Mouse (Mus musculus) forebrain, postnatal 0 days (tissue): Measurements from ENCODE around the gene Enox1. TPM values are rescaled to one million over a fixed set of nuclear protein-coding genes. Genes with fewer than 3 reads are reported as not detected.

ENCODE experiments used
- ATAC-seq: fragments of 200-750 bp; cut with Nextera tagmentation; 2 replicates; pipeline ENCODE4 v1.8.0; 2017; ENCODE audit warnings: mild to moderate bottlenecking, moderate library complexity
- DNase-seq: peaks from one replicate; pipeline ENCODE4 v3.0.0-alpha.2; 2015
- H3K27ac ChIP-seq: fragments of 300-500 bp; sonication (generic); 2 replicates; pipeline ENCODE4 v1.5.1; 2014; ENCODE audit warnings: low read depth, mild to moderate bottlenecking, antibody characterized with exemption, low read length, moderate library complexity, mixed read lengths
- H3K27me3 ChIP-seq: fragments of 300-500 bp; sonication (generic); 2 replicates; pipeline ENCODE4 v1.6.1; 2014; ENCODE audit warnings: mild to moderate bottlenecking, low read length, mixed read lengths; ENCODE audit not compliant: insufficient read depth
- H3K36me3 ChIP-seq: fragments of 300-500 bp; sonication (generic); 2 replicates; pipeline ENCODE4 v1.6.1; 2014; ENCODE audit warnings: mild to moderate bottlenecking, moderate library complexity; ENCODE audit not compliant: insufficient read depth
- H3K4me1 ChIP-seq: fragments of 300-500 bp; sonication (generic); 2 replicates; pipeline ENCODE4 v1.6.1; 2014; ENCODE audit warnings: antibody characterized with exemption; ENCODE audit not compliant: insufficient read depth
- H3K4me2 ChIP-seq: fragments of 300-500 bp; sonication (generic); 2 replicates; pipeline ENCODE4 v1.6.1; 2014; ENCODE audit warnings: low read depth, mild to moderate bottlenecking, moderate library complexity
- H3K4me3 ChIP-seq: fragments of 300-500 bp; sonication (generic); 2 replicates; pipeline ENCODE4 v1.5.1; 2014; ENCODE audit warnings: low read depth, low read length, mixed read lengths
- H3K9ac ChIP-seq: fragments of 300-500 bp; sonication (generic); 2 replicates; pipeline ENCODE4 v1.6.1; 2014; ENCODE audit warnings: mild to moderate bottlenecking
- H3K9me3 ChIP-seq: fragments of 300-500 bp; sonication (generic); 2 replicates; pipeline ENCODE4 v1.6.1; 2016; ENCODE audit warnings: low read length
- CTCF ChIP-seq: sonication (generic); IDR thresholded peaks from 2 replicates; pipeline ENCODE4 v1.5.1; 2016; ENCODE audit warnings: antibody characterized with exemption, control low read depth, low read depth
- WGBS: fragments of 180-500 bp; shearing (Covaris S2); extraction: QIAGEN DNeasy Blood & Tissue Kit; methylation state at CpG from one replicate; pipeline ENCODE4 v1.1.7; 2014; 5-methylcytosine and 5-hydroxymethylcytosine counted together
- polyA plus RNA-seq: library from polyadenylated mRNA; unstranded; fragments of >200 nt; fragmentation: Nextera tagmentation; extraction: Ambion mirVana; gene quantifications from 2 replicates; pipeline ENCODE4 v1.2.1, GENCODE M21; 2015
- total RNA-seq: library from RNA; depleted of rRNA; stranded (reverse); fragments of >200 nt; gene quantifications from 2 replicates; pipeline ENCODE4 v1.2.3, GENCODE M21; 2014

Enox1 gene
- total and polyA plus RNA-seq, 2 experiments from 2014 or later: 39.9 to 61.8 TPM

GRCm38 (mm10) chr14:77283939-77284338, 127.4 kb downstream of the Enox1 start:
- ATAC-seq (no peak), DNase-seq (no peak)
- Histone ChIP-seq H3K4me3 (no peak overlapping the region), H3K4me2 (no peak overlapping the region), H3K9me3 (no peaks in the 10 kb centered on the region), H3K36me3 (no peaks in the 10 kb centered on the region), H3K9ac (no peak overlapping the region), H3K27me3 (no peaks in the 10 kb centered on the region), H3K4me1 (no peaks in the 10 kb centered on the region), H3K27ac (no peak overlapping the region)
- TF ChIP-seq CTCF: no peak
- WGBS: 68% methylated on average over 4 of the region's 4 CpGs

GRCm38 (mm10) chr14:77285453-77285852, 128.9 kb downstream of the Enox1 start:
- no peaks in the 10 kb centered on the region for H3K36me3 ChIP-seq
- no peaks in the 10 kb centered on the region for H3K4me1 ChIP-seq
- no peak overlapping the region for H3K4me3 ChIP-seq
- no peaks in the 10 kb centered on the region for H3K27me3 ChIP-seq
- TF ChIP-seq CTCF: no peak
- H3K27ac ChIP-seq: no peak overlapping the region
- no peak overlapping the region for H3K9ac ChIP-seq
- no peaks in the 10 kb centered on the region for H3K9me3 ChIP-seq
- no peak overlapping the region for H3K4me2 ChIP-seq
- 28% methylated on average over 3 of the region's 3 CpGs for WGBS
- ATAC-seq (peak; percentile 23; the same call in 1 of the 2 replicates), DNase-seq (no peak)

GRCm38 (mm10) chr14:77291756-77292155, 135.2 kb downstream of the Enox1 start:
- Histone ChIP-seq H3K9ac (no peak overlapping the region), H3K4me2 (no peak overlapping the region), H3K4me1 (no peaks in the 10 kb centered on the region), H3K9me3 (no peaks in the 10 kb centered on the region), H3K27ac (no peak overlapping the region), H3K27me3 (no peaks in the 10 kb centered on the region), H3K36me3 (no peaks in the 10 kb centered on the region), H3K4me3 (no peak overlapping the region)
- DNase-seq (no peak), ATAC-seq (no peak)
- 86% methylated on average over 5 of the region's 5 CpGs for WGBS
- TF ChIP-seq CTCF: no peak

DNA sequence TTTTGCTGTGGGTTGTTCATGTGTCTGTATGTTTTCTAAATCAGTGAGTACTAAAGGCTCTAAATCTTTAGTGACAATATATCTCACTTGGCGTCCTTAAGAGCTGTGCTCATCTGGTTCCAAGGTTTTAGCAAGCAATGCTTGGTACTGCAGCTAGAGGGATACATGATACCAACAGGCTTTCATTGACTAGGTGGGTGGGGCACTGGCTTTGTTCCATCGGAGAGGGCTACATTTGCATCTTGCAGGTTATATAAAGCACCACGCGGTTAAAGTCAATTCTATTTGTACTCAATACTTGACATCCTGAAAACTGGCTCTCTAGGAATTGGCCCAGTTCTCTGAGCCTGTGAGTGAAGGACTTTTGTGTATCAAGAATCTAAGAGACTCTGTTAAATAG, 140.5 kb downstream of the Enox1 start:
- peak; percentile 40 for TF ChIP-seq CTCF
- H3K27me3 ChIP-seq: no peaks in the 10 kb centered on the region
- no peak overlapping the region for H3K4me3 ChIP-seq
- WGBS: 45% methylated on average over 4 of the region's 4 CpGs
- no peak overlapping the region for H3K4me2 ChIP-seq
- no peak for DNase-seq
- ATAC-seq: no peak
- no peaks in the 10 kb centered on the region for H3K36me3 ChIP-seq
- H3K4me1 ChIP-seq: no peaks in the 10 kb centered on the region
- H3K9me3 ChIP-seq: no peaks in the 10 kb centered on the region
- H3K9ac ChIP-seq: no peak overlapping the region
- no peak overlapping the region for H3K27ac ChIP-seq

GRCm38 (mm10) chr14:77298327-77298726, 141.8 kb downstream of the Enox1 start:
- ATAC-seq (no peak), DNase-seq (no peak)
- H3K4me1 ChIP-seq: no peaks in the 10 kb centered on the region
- no peak overlapping the region for H3K27ac ChIP-seq
- H3K4me2 ChIP-seq: no peak overlapping the region
- TF ChIP-seq CTCF: no peak
- no peak overlapping the region for H3K9ac ChIP-seq
- H3K9me3 ChIP-seq: no peaks in the 10 kb centered on the region
- WGBS: 83% methylated on average over 3 of the region's 3 CpGs
- H3K4me3 ChIP-seq: no peak overlapping the region
- no peaks in the 10 kb centered on the region for H3K36me3 ChIP-seq
- no peaks in the 10 kb centered on the region for H3K27me3 ChIP-seq

GRCm38 (mm10) chr14:77309571-77309970, 153.0 kb downstream of the Enox1 start:
- no peak overlapping the region for H3K9ac ChIP-seq
- WGBS: 41% methylated on average over 3 of the region's 3 CpGs
- no peaks in the 10 kb centered on the region for H3K4me1 ChIP-seq
- H3K27ac ChIP-seq: no peak overlapping the region
- no peaks in the 10 kb centered on the region for H3K27me3 ChIP-seq
- TF ChIP-seq CTCF: no peak
- 0 out of 2 replicates have a peak, but pooled peaks cover 4% of the 10 kb centered on the region for H3K36me3 ChIP-seq
- DNase-seq (peak; percentile 18), ATAC-seq (no peak)
- H3K4me2 ChIP-seq: no peak overlapping the region
- no peak overlapping the region for H3K4me3 ChIP-seq
- no peaks in the 10 kb centered on the region for H3K9me3 ChIP-seq

GRCm38 (mm10) chr14:77311456-77311855, 154.9 kb downstream of the Enox1 start:
- Histone ChIP-seq H3K4me3 (no peak overlapping the region), H3K27me3 (no peaks in the 10 kb centered on the region), H3K27ac (no peak overlapping the region), H3K36me3 (0 out of 2 replicates have a peak, but pooled peaks cover 4% of the 10 kb centered on the region), H3K9me3 (no peaks in the 10 kb centered on the region), H3K4me2 (no peak overlapping the region), H3K4me1 (no peaks in the 10 kb centered on the region), H3K9ac (no peak overlapping the region)
- ATAC-seq (no peak), DNase-seq (no peak)
- TF ChIP-seq CTCF: no peak
- 69% methylated on average over 6 of the region's 6 CpGs for WGBS
